8 mouse cellular contexts compared by ENCODE assay signal in the genomic region with DNA sequence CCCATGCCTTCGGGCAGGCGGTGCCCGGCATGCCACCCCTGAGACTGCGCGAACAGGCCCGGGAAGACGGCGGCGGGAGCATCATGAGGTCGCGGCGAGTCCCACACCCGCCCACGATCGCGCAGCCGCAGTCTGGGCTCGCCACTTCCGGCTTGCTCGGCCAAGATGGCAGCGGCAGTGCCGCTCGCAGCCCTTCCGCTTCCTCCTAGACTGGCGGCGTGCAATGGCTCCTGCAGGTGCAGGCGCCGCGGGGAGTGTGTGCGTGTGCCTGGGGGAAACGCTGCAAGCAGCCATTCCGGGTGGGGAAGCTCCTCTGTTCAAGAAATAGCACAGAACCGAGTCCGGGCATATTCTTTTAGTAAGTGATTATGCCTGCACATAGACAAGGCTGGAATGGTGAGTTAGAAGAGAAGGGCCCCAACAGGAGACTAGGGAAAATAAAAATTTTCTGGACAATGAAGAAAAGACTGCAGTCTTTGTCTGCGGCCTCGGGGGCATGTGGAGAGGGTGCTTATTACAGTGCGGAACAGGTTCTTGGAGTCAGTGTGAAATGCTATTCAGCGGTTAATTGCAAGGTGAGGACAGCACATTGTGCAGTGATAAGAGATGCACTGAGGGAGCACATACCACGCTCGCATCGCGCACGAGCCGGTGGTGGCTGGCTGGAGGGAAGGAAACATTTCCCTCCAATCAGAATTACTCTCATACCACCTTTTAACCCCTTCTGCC.
DNase-seq lines count a peak whose midpoint lies in the region; ATAC-seq and TF ChIP-seq lines count a peak whose summit lies in the region.

No protein-coding gene starts in this region.

- intact Hi-C loops in heart, postnatal 25 days (cut with DNase I), result loop anchor here (5.0 kb wide), 1 partner anchor 86 kb away; no protein-coding TSS in a partner anchor

- TF ChIP-seq EP300 in liver, postnatal 0 days (IDR thresholded peaks at IDR 0.05; ENCODE audit: low read depth), result no peak

- peaks cover 7% of the 10 kb centered on the region; the same call in 1 of the 2 replicates for H3K27me3 ChIP-seq in forebrain, embryonic 15.5 days
- H3K27me3 ChIP-seq in liver, postnatal 0 days (ENCODE audit: insufficient read depth, low read length), result no peaks in the 10 kb centered on the region
- H3K27me3 ChIP-seq in neural tube, embryonic 13.5 days, result no peaks in the 10 kb centered on the region

- H3K4me3 ChIP-seq in forebrain, embryonic 15.5 days, result peak overlapping the region; percentile 58
- H3K4me3 ChIP-seq in liver, postnatal 0 days (ENCODE audit: low read depth, low read length), result peak overlapping the region; percentile 60
- H3K4me3 ChIP-seq in neural tube, embryonic 13.5 days, result peak overlapping the region; percentile 66

- 0 out of 2 replicates have a peak, but pooled peaks have one; percentile 7 for TF ChIP-seq CTCF in liver, postnatal 0 days (IDR thresholded peaks at IDR 0.05; ENCODE audit: low read depth)

- DNase-seq in ES-CJ7 (ENCODE audit: low read depth, low spot score), result peak; percentile 88
- DNase-seq in cerebellum, adult 11-12 months, result peak; percentile 93
- DNase-seq in heart, postnatal 25 days (ENCODE audit: low spot score), result peak; percentile 82
- peak; percentile 93 for DNase-seq in layer of hippocampus, adult 11-12 months (ENCODE audit: low spot score)
- DNase-seq in liver, postnatal 0 days, result peak; percentile 94
- DNase-seq in telencephalon, adult 2 months (ENCODE audit: low read depth, low spot score), result peak; percentile 88

- no peaks in the 10 kb centered on the region for H3K36me3 ChIP-seq in forebrain, embryonic 15.5 days
- H3K36me3 ChIP-seq in liver, postnatal 0 days (replicated peaks; ENCODE audit: insufficient read depth, low read length), result no peaks in the 10 kb centered on the region; the same call in 1 of the 2 replicates
- H3K36me3 ChIP-seq in neural tube, embryonic 13.5 days, result no peaks in the 10 kb centered on the region

- peak overlapping the region; percentile 89 for H3K4me2 ChIP-seq in forebrain, embryonic 15.5 days (replicated peaks)
- H3K4me2 ChIP-seq in liver, postnatal 0 days (ENCODE audit: low read depth, low read length), result peak overlapping the region; percentile 90
- peak overlapping the region; percentile 79 for H3K4me2 ChIP-seq in neural tube, embryonic 13.5 days

- peak overlapping the region; percentile 79 for H3K9ac ChIP-seq in forebrain, embryonic 15.5 days (replicated peaks)
- H3K9ac ChIP-seq in liver, postnatal 0 days (replicated peaks), result peak overlapping the region; percentile 79
- H3K9ac ChIP-seq in neural tube, embryonic 13.5 days, result peak overlapping the region; percentile 88

- 1% methylated on average over 44 of the region's 44 CpGs for WGBS in forebrain, embryonic 15.5 days
- WGBS in liver, postnatal 0 days (ENCODE audit: insufficient replicate concordance), result 1% methylated on average over 42 of the region's 44 CpGs
- 2% methylated on average over 44 of the region's 44 CpGs for WGBS in neural tube, embryonic 13.5 days

- peak overlapping the region; percentile 95 for H3K27ac ChIP-seq in forebrain, embryonic 15.5 days (replicated peaks)
- H3K27ac ChIP-seq in liver, postnatal 0 days (ENCODE audit: low read depth), result peak overlapping the region; percentile 83
- H3K27ac ChIP-seq in neural tube, embryonic 13.5 days (replicated peaks), result peak overlapping the region; percentile 98

- H3K9me3 ChIP-seq in forebrain, embryonic 15.5 days, result no peaks in the 10 kb centered on the region
- no peaks in the 10 kb centered on the region for H3K9me3 ChIP-seq in liver, postnatal 0 days (ENCODE audit: low read length)
- H3K9me3 ChIP-seq in neural tube, embryonic 13.5 days, result no peaks in the 10 kb centered on the region

- ATAC-seq in forebrain, embryonic 15.5 days (replicated peaks), result peak; percentile 95
- peak; percentile 93 for ATAC-seq in liver, postnatal 0 days
- peak; percentile 94 for ATAC-seq in neural tube, embryonic 13.5 days (ENCODE audit: low read depth)

- peaks cover 20% of the 10 kb centered on the region for H3K4me1 ChIP-seq in forebrain, embryonic 15.5 days
- peaks cover 17% of the 10 kb centered on the region for H3K4me1 ChIP-seq in liver, postnatal 0 days (ENCODE audit: insufficient read depth)
- peaks cover 28% of the 10 kb centered on the region for H3K4me1 ChIP-seq in neural tube, embryonic 13.5 days (replicated peaks)

Comparison
In these comparisons a context has a peak if more than half of its experiments do, and no peak if none do; other contexts are left out.
1. Peak in every context shown above with its lines: DNase-seq, ATAC-seq, H3K4me3 ChIP-seq and H3K27ac ChIP-seq.